Mouse (Mus musculus) T-helper 2 cell (primary cell): ENCODE measurements around the gene Clec2l.
"Not testable (repeated sequence)": the region's sequence is repeated elsewhere in the genome, so short reads cannot be mapped to it uniquely, and the experiment has no call there.

Source experiments
- in situ Hi-C: fragments of 300-600 bp; cut with MboI, MseI; formaldehyde crosslinking; loops from one replicate; pipeline ENCODE4 v1.15.1; 2025; ENCODE audit warnings: high pct_unique_total_duplicates

The Clec2l gene

DNA sequence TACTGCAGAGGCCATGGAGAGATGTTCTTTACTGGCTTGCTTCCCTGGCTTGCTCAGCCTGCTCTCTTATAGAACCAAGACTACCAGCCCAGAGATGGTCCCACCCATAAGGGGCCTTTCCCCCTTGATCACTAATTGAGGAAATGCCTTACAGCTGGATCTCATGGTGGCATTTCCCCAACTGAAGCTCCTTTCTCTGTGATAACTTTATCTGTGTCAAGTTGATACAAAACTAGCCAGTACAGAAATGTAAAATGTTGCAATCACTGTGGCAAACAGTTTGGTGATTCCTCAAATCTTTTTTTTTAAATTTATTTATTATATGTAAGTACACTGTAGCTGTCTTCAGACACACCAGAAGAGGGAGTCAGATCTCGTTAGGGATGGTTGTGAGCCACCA is 7.6 kb downstream of the Clec2l start:
- in situ Hi-C loops, result not testable (repeated sequence)

DNA sequence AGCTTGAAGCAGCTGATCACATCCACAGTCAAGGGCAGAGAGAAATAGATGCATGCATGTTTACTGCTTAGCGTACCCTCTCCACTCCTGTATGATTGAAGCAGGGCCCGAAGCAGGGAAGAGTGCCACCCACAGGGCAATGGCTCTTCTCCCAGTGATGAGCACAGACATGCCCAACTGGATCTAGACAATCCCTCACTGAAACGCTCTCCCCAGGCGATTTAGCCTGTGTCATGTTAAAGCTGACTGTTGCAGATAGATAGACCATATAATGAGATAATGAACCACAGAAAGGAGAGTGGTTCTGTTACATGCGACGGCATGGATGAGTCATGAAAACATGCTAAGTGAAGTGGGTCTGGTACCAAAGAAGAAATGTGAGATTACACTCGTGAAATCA is 8.4 kb downstream of the Clec2l start:
- in situ Hi-C loops, result no loop called here

DNA sequence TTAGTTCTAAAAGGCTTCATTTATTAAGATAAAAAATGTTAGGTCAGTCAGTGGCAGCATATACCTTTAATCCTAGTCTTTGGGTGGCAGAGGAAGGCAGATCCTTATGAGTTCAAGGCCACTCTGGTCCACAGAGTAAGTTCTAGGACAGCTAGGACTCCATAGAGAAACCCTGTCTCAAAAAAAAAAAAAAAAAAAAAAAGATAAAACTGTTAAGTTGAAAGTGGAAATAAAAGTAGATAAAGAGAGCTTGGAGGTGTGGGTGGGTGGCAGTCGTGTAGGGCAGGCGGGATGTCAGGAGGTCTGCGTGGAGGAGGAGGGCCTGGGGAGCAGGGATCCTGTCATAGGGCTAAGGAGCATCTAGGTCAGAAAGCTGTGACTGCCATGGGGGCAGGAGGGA is 9.1 kb downstream of the Clec2l start:
- in situ Hi-C loops, result no loop called here

DNA sequence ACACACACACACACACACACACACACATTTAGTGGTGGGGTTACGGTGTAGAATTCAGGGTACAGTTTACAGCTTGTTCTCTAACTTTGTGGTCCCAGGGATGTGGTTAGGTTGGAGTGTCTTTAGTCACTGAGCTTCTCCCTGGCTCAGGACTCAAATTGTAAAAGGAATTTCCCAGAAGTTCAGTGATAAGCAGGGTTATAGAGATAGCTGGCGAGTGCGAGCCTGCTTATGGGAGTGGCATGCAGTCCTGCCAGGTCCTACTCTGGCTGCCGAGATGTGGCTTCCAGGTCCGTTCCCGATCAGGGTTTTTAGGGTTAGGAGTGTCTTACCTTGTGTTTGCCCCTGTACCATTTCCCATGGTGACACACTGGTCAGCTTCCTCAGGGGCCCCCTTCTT is 13.3 kb downstream of the Clec2l start:
- in situ Hi-C loops, result no loop called here

DNA sequence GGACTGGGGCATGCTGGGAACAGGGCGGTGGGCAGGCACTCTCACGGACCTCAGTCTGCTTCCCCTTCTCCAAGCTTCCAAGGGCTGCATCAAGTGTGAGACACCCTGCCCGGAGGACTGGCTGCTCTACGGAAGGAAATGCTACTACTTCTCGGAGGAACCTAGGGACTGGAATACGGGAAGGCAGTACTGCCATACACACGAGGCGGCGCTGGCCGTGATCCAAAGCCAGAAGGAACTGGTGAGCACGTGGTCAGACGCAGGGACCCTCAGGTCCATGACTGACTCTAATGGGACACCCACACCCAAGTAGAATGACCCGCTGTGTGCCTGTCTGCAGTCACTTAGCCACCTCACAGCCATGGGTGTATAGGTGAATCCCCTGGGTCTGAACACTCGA is 13.9 kb downstream of the Clec2l start:
- in situ Hi-C loops, result no loop called here

DNA sequence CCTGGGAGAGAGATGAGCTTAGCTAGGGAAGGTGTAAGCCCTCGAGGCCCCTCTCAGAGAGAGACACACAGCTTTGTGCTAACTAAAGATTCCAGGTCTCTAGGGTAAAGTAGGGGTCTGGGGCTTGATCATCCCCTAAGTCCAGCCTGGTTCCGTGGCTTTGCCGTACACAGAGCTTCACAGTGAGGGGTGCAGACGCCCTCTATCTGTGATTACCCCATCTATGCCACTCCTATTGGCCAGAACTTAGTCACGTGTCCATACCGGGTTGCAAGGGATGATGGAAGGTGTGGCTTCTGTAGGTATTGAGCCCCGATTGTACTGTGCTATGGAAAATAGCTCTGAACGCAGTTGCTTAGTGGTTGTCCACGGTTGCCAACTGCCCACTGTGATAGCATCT is 14.8 kb downstream of the Clec2l start:
- in situ Hi-C loops, result no loop called here

DNA sequence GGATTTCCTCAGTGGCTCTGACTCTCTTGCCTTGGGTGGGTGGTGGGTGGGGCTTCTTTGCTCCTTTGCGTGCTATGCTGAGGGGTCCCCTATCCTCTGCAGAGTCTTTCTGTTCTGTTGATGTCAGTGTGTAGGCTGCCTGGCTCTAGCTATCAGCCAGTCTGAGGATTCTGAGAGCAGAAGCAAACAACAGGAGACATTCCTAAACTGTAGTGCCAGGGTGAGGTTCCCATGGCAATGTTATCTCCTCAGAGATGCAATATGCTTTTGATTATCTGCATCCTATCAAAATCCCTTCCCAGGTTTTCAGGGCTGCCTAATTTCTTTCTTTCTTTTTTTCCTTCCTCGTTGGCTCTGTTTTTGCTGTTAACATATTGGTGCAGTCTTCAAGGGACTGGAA is 19.7 kb downstream of the Clec2l start:
- in situ Hi-C loops, result no loop called here

DNA sequence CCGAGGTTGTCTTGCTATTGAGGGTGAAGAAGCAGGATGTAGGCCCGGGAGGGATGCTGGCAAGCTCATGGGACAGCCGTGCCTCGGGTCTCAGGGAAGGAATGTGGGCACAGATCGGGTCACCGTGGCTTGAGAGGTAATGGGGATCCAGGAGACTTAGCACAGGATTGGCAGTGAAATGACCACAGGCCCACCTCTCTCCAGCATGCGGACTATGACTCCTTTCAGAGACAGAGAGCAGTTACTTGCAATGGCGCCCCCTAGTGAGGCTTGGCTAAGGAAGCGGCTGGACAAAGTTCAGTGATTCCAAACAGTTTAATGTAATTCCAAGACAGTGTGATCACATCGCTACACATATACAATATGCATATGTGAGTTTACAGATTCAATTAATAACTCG is 24.3 kb downstream of the Clec2l start:
- in situ Hi-C loops, result loop anchor here (5.0 kb wide), 1 partner anchor 35 kb away; no protein-coding TSS in a partner anchor

DNA sequence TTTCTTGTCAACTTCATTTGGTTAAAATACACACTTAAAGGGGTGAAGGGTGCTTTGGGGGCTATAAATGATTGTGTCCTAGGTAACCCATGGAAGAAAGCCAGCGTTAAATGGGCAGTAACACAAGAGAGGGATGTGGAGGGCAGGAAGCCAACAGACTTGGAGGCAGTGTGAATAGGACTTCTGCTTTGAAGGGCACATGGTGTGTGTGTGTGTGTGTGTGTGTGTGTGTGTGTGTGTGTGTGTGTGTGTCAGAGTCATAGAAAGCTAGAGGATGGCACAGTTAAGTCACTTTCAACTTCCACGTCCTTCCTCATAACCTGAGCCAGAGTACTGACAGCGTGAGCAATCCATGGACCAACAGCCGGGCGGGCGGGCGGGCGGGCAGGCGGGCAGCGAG is 26.0 kb downstream of the Clec2l start:
- in situ Hi-C loops, result loop anchor here (5.0 kb wide), 1 partner anchor 37 kb away; no protein-coding TSS in a partner anchor

DNA sequence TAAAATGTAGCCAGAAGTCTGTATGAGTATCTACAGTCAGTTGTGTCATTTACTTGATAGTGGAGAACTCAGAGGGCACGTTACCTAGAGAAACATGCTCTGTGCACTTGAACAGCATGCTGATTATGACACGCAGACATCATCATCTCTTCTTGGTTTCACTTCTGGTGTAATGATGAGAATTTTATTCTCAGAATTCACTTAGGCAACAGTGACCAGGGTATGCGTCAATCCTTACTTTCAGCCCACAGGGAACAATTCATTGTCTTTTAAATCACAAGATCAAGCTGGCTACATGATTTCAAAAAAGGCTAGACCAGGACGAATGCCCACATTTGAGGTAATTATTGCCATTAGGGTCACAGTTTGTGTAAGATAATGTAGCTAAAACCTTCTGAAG is 27.7 kb downstream of the Clec2l start:
- in situ Hi-C loops, result no loop called here

DNA sequence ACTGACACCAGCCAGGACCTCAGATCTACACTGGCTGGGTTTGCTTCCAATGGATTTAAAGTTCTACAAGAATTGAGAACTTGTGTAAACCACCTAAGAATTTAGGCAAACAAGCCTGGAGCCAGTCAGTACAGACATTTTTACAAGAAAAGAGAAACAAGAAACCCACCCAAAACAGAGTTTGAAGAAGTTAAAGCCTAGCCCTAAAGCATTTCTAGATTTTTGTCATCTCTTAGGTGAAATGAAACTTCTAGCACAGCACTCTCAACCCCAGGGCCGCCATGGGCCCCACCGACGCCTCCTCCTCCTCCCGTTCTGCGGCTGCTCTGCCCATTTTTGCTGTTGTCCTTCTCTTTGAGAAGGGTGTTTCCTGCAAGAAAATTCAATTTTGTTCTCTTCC is 28.2 kb downstream of the Clec2l start:
- in situ Hi-C loops, result no loop called here

DNA sequence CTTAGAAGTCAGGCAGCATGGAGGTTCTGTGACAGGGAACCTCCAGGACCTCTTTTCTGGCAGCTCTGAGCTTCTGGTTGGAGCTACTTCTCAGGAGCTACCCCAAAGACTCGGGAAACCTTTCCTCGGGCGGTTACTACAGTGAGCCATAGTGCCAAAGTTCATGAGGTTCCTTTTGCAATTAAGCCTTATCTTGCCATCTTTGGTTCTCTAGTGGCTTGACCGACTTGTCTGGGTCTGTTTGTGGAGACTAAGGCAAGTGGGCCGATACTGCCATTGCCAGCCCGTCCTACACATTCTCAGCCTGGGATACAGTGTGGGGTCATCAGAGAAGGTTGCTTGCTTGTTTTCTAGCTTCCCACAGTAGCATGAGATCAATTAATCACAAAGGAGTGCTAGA is 29.7 kb downstream of the Clec2l start:
- in situ Hi-C loops, result no loop called here

DNA sequence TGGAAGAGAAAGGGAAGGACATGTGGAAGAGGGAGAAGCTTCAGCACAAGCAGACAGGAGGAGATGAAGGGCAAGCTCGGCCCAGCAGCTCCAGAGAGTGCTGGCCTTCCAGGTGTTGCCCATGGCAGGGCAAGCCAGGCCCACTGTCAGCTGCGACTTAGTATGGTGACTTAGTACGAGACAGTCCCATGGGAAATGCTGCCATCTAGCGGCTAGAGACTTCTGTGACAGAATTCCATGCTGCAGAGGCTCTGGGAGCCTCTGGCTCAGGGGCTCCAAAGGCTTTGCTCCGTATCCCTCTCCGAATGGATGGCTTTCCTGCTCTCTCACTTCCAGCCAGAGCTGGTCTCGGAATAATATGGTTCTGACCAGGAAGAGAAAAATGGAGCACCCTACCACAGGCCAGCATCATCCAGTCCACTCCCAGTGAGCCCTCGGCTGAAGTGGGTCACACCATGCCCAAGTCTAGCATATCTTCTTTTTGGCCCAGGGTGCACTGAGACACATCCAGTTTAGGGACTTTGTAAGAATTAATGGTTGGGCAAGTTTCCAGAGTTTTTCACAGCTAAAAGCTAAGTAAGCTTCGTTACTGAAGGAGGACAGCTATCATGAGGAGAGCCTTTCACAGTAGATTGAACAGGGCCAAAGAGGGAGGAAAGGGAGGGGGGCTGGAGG is 32.6 kb downstream of the Clec2l start:
- in situ Hi-C loops, result no loop called here

DNA sequence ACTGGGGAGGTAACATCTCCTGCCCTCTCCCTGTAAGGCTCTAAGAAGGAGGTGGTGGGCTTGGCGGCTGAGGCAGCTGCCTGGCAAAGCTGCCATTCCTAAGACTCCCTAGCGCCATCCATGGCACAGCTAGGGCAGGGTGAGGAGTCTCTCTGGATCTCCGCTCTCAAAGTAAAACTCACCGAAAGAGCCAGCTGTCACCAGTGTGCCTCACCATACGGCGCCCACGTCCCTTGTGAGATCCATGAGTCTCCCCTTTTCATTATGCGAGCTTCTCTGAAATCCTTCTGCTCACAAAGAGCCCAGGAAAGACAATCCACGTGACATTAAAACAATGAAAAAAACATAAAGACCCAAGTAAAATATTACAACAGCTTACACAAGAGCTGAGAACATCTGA is 33.7 kb downstream of the Clec2l start:
- in situ Hi-C loops, result no loop called here

DNA sequence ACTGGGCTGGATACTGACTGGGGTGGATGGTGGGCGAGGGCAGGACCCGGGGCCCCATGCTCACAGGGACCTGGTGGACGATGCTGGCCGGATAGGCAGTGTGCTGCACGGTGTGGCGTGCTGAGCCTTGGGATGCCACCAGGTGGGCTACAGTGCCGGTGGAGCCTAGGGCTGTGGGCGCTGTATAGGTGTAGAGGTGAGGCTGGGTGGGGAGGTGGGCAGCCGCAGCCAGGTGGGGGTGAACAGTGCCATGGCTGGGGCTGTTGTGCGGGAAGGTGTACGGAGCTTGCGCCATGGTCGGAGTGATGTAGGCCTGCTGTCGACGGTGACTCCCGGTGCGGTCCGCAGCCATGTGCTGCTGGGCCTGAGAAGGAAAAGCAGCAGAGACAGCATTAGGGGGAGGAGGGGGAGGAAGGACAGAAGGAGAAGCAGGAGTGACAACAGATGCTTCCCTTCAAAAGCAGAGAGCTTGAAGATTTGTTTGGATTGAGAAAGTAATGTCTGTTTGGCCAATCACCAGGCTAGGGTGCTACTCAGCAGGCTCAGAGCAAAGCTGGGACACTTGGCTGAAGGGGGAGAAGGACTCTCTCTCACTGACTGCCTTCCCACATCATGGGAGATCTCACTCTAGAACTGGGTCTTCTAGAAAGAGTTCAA is 35.5 kb downstream of the Clec2l start:
- in situ Hi-C loops, result no loop called here

DNA sequence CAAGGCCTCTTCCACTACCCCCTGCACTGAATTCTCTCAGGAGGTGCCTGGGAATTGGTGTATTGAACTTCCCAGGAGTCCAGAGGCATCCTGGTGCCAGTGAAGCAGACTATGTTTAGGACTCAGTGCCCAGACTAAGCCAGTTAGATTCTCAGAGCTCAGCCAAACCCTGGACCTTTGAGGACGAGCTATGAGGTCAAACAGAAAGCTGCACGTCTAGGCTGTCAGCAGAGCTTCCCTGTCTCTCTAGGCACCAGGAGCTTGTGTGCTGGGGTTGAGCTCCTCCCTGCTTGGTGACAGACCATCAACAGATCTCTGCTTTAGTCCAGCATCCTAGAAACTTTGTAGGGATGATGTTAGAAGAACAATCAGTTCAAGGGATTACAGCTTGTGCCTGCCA is 38.6 kb downstream of the Clec2l start:
- in situ Hi-C loops, result no loop called here

DNA sequence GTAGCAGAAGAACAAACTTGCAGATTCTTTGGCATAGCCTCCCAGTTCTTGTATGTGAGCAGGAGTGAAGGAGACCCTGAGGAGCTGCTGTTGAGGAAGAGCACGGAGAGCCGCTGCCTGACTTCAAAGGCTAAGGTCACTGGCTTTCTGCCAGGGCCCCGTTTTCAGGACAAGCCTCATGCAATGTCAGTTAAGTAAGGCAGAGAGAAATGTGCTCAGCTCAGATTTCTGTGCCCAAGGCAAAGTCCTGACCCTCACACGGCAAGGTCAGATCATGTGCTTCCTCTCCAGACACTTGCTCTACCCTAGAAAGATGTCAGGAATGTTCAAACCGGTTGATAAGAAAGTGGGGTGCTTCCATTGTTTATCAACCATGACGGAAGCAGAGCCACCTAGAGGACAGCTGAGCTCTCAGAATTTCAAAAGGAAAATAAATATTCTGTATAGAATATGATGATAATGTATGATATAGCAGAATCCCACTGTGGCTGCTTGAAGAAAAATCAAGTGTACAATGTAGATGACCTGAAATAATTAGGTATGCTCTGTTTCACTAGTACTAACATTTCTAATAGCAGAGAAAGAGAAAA is 40.0 kb downstream of the Clec2l start:
- in situ Hi-C loops, result no loop called here

DNA sequence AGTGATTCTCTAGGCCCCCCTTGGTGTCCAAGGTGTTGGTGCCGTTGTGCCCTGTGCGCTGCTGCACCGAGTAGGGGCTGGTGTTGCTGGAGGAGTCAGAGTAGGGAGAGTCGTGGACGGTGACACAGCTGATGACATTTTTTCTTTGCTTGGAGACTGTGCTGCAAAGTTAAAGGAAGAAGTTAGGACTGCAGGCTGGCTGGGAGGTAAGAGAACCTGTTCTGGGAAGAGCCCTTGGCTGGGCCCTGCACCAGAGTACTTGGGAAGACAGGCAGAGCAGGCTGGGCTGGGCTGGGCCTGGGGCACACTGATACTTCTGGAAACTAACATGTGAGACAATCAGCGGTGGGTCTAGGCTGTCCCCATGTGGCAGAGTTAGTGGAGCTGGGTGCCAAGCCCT is 40.7 kb downstream of the Clec2l start:
- in situ Hi-C loops, result no loop called here

DNA sequence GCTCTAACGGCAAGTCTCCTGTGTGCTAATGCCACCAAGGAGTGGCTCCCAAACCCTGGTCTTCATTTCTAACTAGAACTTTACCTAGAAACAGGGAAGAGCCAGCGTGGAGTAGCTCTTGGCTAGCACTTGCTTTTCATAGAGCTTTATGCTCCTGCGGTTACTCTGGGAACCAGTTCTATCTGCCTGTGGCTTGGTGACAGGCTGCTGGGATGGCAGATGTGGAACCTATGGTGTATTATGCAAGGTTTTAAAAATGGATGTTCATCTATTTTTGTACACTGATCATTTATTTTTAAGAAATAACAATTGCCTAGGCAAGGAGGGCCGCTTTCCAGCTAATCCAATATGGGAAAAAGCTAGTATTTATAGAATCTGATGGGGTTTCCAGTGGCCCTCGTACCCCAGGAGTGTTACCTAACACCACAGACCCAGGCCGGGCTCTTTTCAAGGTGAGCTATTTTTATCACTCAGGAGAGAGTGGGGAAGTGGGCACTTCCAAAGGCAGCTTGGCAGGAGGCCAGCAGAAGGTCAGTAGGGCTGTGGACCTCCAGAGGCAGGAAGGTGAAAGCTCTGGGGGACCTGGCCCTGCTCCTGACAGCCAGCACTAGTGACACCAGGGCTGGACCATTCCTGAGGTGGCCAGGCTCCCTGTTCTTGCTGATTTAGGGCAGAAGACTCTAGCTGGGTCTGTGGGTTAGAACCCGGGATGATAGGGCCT is 41.6 kb downstream of the Clec2l start:
- in situ Hi-C loops, result no loop called here

DNA sequence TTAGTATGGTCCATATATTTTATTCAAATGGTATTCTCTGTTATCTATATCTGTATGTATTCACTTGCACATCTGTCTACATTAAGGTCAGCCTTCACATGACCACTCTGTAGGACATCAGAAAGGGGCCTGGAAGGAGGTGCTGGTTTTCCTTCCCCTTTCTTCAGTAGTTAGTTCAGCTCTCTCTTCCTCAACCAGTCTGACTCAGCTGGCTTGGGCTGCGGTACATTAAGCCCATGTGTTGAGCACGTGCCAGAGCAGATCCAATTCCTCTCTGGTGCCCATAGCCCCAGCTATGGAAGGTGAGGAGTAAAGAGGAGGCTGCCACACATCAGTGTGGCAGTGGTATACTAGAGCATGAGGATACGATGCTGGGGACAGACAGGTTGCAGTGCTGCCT is 47.6 kb downstream of the Clec2l start:
- in situ Hi-C loops, result loop anchor here (10.0 kb wide), 1 partner anchor 444 kb away; no protein-coding TSS in a partner anchor

DNA sequence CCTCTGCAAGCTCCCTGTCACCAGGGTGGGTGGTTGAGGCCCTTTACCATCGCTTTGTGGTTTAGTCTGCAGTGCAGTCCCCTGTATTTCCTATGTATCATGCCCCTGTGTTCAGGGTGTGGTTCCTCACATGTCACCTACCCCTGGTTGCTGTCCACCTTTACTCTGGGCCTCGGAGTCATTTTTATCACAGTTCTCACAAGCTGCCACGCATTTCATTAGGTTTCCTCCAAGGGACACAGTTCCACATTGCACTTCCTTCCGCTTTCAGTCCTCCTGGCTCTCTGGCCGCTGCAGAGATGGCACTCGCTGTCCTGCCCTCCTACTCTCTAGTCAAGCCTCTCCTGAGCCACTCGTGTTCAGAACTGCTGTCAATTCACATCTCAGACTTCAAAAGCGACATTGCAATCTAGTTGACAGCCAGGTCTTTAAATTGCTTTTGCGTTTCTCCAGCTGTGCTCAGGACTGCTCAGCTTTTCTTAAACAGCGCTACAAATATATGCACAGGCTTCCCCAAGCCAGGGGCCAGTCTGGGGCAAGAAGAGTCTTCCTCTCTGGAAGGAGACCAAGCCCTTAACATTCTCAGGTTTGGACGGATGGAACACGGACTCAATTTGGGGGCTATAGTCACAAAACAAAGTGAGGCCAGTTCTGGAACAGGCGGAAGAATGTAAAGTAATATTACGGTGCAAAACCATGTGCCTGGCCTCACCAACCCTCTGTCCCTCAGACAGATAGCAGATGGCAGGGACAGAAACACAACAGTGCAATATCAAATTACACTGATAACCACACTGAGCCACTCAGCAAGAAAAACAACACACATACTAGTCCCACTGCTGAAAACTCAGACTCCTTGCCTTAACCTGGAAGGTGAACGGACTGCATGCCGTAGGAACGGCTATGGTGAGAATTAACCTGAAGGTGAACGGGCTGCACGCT is 51.4 kb downstream of the Clec2l start:
- in situ Hi-C loops, result loop anchor here (10.0 kb wide), 1 partner anchor 441 kb away; no protein-coding TSS in a partner anchor
